ENCODE assay signal across 8 mouse cellular contexts in the genomic region with DNA sequence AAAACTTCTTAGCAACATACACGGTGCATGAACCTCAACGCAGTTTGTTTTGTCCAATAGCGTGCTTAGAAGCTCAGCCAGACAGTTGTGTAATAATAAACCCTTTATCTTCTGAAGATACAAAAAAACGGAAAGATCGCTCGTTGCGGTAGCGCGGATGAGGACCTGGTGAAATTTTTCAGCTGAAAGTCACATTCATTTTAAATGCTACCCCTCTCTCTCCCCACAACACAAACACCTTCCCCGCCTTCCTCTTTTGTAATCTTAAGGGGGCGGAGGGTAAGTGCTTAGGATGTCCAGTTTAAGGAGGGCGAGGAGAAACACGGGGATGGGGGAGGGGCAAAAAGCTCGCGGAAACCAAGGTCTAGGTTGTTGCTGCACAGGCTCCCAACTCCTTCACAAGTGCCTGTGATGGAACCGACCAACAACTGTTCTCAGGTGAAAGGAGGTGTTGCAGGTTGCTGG. TPM values are rescaled to one million over a fixed set of nuclear protein-coding genes. Genes with fewer than 3 reads are reported as not detected.
DNase-seq lines count a peak whose midpoint lies in the region; ATAC-seq and TF ChIP-seq lines count a peak whose summit lies in the region.

No protein-coding gene starts in this region.

- H3K9me3 ChIP-seq in embryonic facial prominence, embryonic 12.5 days = no peaks in the 10 kb centered on the region
- H3K9me3 ChIP-seq in heart, postnatal 0 days (replicated peaks; ENCODE audit: control insufficient read depth, low read length) = no peaks in the 10 kb centered on the region
- H3K9me3 ChIP-seq in lung, postnatal 0 days (ENCODE audit: low read length) = no peaks in the 10 kb centered on the region

- no peaks in the 10 kb centered on the region for H3K79me3 ChIP-seq in C2C12 (ENCODE audit: low read depth)

- H3K79me2 ChIP-seq in C2C12 (ENCODE audit: control insufficient read depth, insufficient read depth) = no peaks in the 10 kb centered on the region

- no peak for ATAC-seq in embryonic facial prominence, embryonic 12.5 days (ENCODE audit: insufficient number of reproducible peaks, insufficient read depth, low FRiP score, low TSS enrichment)
- no peak for ATAC-seq in heart, postnatal 0 days (ENCODE audit: insufficient read depth, low read depth)
- peak; percentile 45 for ATAC-seq in lung, postnatal 0 days

- TF ChIP-seq CTCF in C2C12 (IDR thresholded peaks at IDR 0.05; ENCODE audit: control insufficient read depth, insufficient read depth, insufficient read length) = no peak
- TF ChIP-seq CTCF in heart, postnatal 0 days (IDR thresholded peaks at IDR 0.05; ENCODE audit: low read depth) = no peak
- TF ChIP-seq CTCF in lung, postnatal 0 days (IDR thresholded peaks at IDR 0.05) = no peak; the same call in 1 of the 2 replicates

- peak overlapping the region; percentile 80 for H3K4me2 ChIP-seq in embryonic facial prominence, embryonic 12.5 days (replicated peaks)
- peak overlapping the region; percentile 95 for H3K4me2 ChIP-seq in heart, postnatal 0 days (ENCODE audit: low read depth, low read length)
- peak overlapping the region; percentile 98 for H3K4me2 ChIP-seq in lung, postnatal 0 days (replicated peaks; ENCODE audit: low read depth, low read length)

- H3K9ac ChIP-seq in embryonic facial prominence, embryonic 12.5 days = peak overlapping the region; percentile 91
- H3K9ac ChIP-seq in heart, postnatal 0 days (replicated peaks; ENCODE audit: low read depth, low read length) = peak overlapping the region; percentile 81
- peak overlapping the region; percentile 56 for H3K9ac ChIP-seq in lung, postnatal 0 days (replicated peaks; ENCODE audit: low read depth)

- H3ac ChIP-seq in C2C12 (ENCODE audit: control insufficient read depth, insufficient read length, low read depth) = peak overlapping the region; percentile 91

- no peaks in the 10 kb centered on the region for H3K36me3 ChIP-seq in C2C12 (ENCODE audit: control insufficient read depth, insufficient read depth)
- H3K36me3 ChIP-seq in embryonic facial prominence, embryonic 12.5 days = no peaks in the 10 kb centered on the region
- H3K36me3 ChIP-seq in heart, postnatal 0 days (replicated peaks; ENCODE audit: control insufficient read depth, insufficient read depth, low read length) = no peaks in the 10 kb centered on the region
- H3K36me3 ChIP-seq in lung, postnatal 0 days (ENCODE audit: insufficient read depth, low read length) = no peaks in the 10 kb centered on the region

- no peak for TF ChIP-seq EP300 in heart, postnatal 0 days (IDR thresholded peaks at IDR 0.05; ENCODE audit: low read depth)
- no peak for TF ChIP-seq EP300 in lung, postnatal 0 days (IDR thresholded peaks at IDR 0.05)

- WGBS in embryonic facial prominence, embryonic 12.5 days = under 1% methylated on average over 16 of the region's 16 CpGs
- 0% methylated on average over 16 of the region's 16 CpGs for WGBS in heart, postnatal 0 days
- WGBS in lung, postnatal 0 days = under 1% methylated on average over 16 of the region's 16 CpGs

- DNase-seq in MN1 (ENCODE audit: low spot score) = peak; percentile 54
- DNase-seq in heart, postnatal 0 days (ENCODE audit: low spot score) = peak; percentile 50
- peak; percentile 5 to 35 for DNase-seq in layer of hippocampus, adult 18-20 months (ENCODE audit: low spot score in 2 of 2)
- peak; percentile 81 for DNase-seq in lung, postnatal 0 days (ENCODE audit: low spot score)
- peak; percentile 24 for DNase-seq in ovary, postnatal 10 days (ENCODE audit: low spot score)
- no peak for DNase-seq in cerebellum, adult 18-20 months

- no peaks in the 10 kb centered on the region for H3K27me3 ChIP-seq in C2C12 (ENCODE audit: control insufficient read depth, insufficient read depth, insufficient read length)
- H3K27me3 ChIP-seq in embryonic facial prominence, embryonic 12.5 days = no peaks in the 10 kb centered on the region
- no peaks in the 10 kb centered on the region for H3K27me3 ChIP-seq in heart, postnatal 0 days (ENCODE audit: control insufficient read depth, insufficient read depth, low read length)
- 0 out of 2 replicates have a peak, but pooled peaks cover 2% of the 10 kb centered on the region for H3K27me3 ChIP-seq in lung, postnatal 0 days (replicated peaks; ENCODE audit: insufficient read depth, low read length)

- H3K4me1 ChIP-seq in embryonic facial prominence, embryonic 12.5 days = peaks cover 28% of the 10 kb centered on the region
- H3K4me1 ChIP-seq in heart, postnatal 0 days (ENCODE audit: control insufficient read depth, insufficient read depth) = peaks cover 5% of the 10 kb centered on the region; the same call in 1 of the 2 replicates
- peaks cover 4% of the 10 kb centered on the region; the same call in 1 of the 2 replicates for H3K4me1 ChIP-seq in lung, postnatal 0 days (ENCODE audit: insufficient read depth, low read depth, low read length)

- peak overlapping the region; percentile 96 for H3K27ac ChIP-seq in embryonic facial prominence, embryonic 12.5 days
- H3K27ac ChIP-seq in heart, postnatal 0 days (ENCODE audit: low read depth) = 0 out of 2 replicates have a peak overlapping the region, but pooled peaks have one; percentile 93
- peak overlapping the region; percentile 92; the same call in 1 of the 2 replicates for H3K27ac ChIP-seq in lung, postnatal 0 days (ENCODE audit: low read length)

- peak overlapping the region; percentile 28 for H3K4me3 ChIP-seq in C2C12 (ENCODE audit: insufficient read depth, poor library complexity, severe bottlenecking)
- peak overlapping the region; percentile 81 for H3K4me3 ChIP-seq in embryonic facial prominence, embryonic 12.5 days
- peak overlapping the region; percentile 91 for H3K4me3 ChIP-seq in heart, postnatal 0 days (ENCODE audit: low read depth, low read length)
- peak overlapping the region; percentile 85 for H3K4me3 ChIP-seq in lung, postnatal 0 days (ENCODE audit: low read depth, low read length)

TF ChIP-seq in C2C12, 6 proteins besides CTCF, POLR2A, EP300 and RAD21:
- TF ChIP-seq MAX (IDR thresholded peaks at IDR 0.05) (no peak), FOSL1 (IDR thresholded peaks at IDR 0.05; ENCODE audit: insufficient read depth, low read length, poor library complexity, severe bottlenecking) (no peak), MYOD1 (IDR thresholded peaks at IDR 0.05; ENCODE audit: control insufficient read depth, insufficient read length, low read depth) (no peak)

RNA-seq across cellular contexts. Expression of gene Zfp704, which starts 1.4 kb away (rescaled TPM):
- 1.7 TPM for polyA plus RNA-seq in C2C12 (2012; fragmentation: generic; extraction: Trizol)
- 8.8 and 9.3 TPM in 2 replicates for polyA plus RNA-seq in embryonic facial prominence, embryonic 12.5 days (2016; fragmentation: Nextera tagmentation; extraction: Ambion mirVana)
- total RNA-seq in heart, postnatal 0 days (2014; rRNA removed; ENCODE audit: low replicate concordance) = 15.8 and 17.2 TPM in 2 replicates
- polyA plus RNA-seq in heart, postnatal 0 days (2015; fragmentation: Nextera tagmentation; extraction: Ambion mirVana) = 3.5 and 3.7 TPM in 2 replicates
- total RNA-seq in layer of hippocampus, adult 18-20 months (2021) = 10 to 100 TPM; 29.1 to 29.3 TPM
- polyA plus RNA-seq in lung, postnatal 0 days (2015; fragmentation: Nextera tagmentation; extraction: Ambion mirVana) = 5.9 and 7.7 TPM in 2 replicates

Comparison
In these comparisons a context has a peak if more than half of its experiments do, and no peak if none do; other contexts are left out.
1. H3K4me3 ChIP-seq: peak in every context shown above with its lines; median percentile 91 in heart, postnatal 0 days; 85 in lung, postnatal 0 days; 81 in embryonic facial prominence, embryonic 12.5 days; 28 in C2C12.
2. DNase-seq: peak in MN1 (single experiment), heart, postnatal 0 days (single experiment), layer of hippocampus, adult 18-20 months (2 of 2), lung, postnatal 0 days (single experiment) and ovary, postnatal 10 days (single experiment); none in cerebellum, adult 18-20 months (0 of 2).
3. Peak in every context shown above with its lines, with median percentiles within 50 percentile points of each other: H3K27ac ChIP-seq, H3K4me2 ChIP-seq and H3K9ac ChIP-seq.